Mouse (Mus musculus) liver, embryonic 14.5 days (tissue): ENCODE data around the gene Nudt9. TPM values are rescaled to one million over a fixed set of nuclear protein-coding genes. Genes with fewer than 3 reads are reported as not detected.
"Not testable (repeated sequence)": the region's sequence is repeated elsewhere in the genome, so short reads cannot be mapped to it uniquely, and the experiment has no call there.

Source experiments
- ATAC-seq: fragments of 200-750 bp; cut with Nextera tagmentation; 2 replicates; pipeline ENCODE4 v1.8.0; 2017; ENCODE audit warnings: moderate number of reproducible peaks, mild to moderate bottlenecking, moderate library complexity; ENCODE audit not compliant: insufficient read depth
- DNase-seq, 3 experiments: peaks; one replicate each; pipeline ENCODE4 v3.0.0-alpha.2; 2012 to 2013; ENCODE audit warnings: low read depth in 3 of 3, low spot score in 3 of 3
- H3K27ac ChIP-seq: fragments of 300-500 bp; sonication (generic); 2 replicates; pipeline ENCODE4 v1.5.1; 2014; ENCODE audit warnings: moderate library complexity, mild to moderate bottlenecking, control low read depth, inconsistent platforms
- H3K27me3 ChIP-seq: fragments of 300-500 bp; sonication (generic); 2 replicates; pipeline ENCODE4 v1.6.1; 2014; ENCODE audit warnings: mild to moderate bottlenecking, low read length, moderate library complexity; ENCODE audit not compliant: control insufficient read depth, insufficient read depth
- H3K36me3 ChIP-seq: fragments of 300-500 bp; sonication (generic); replicated peaks from 2 replicates; pipeline ENCODE4 v1.6.1; 2014; ENCODE audit warnings: low read depth; ENCODE audit not compliant: control insufficient read depth, insufficient read depth
- H3K4me1 ChIP-seq, 2 experiments: fragments of 200-500 bp in 1 of 2; fragments of 300-500 bp in 1 of 2; sonication (generic) in 1 of 2; replicated peaks; 2 replicates each; pipeline ENCODE4 v1.6.1; 2012 to 2014; ENCODE audit warnings: antibody characterized with exemption in 1 of 2, inconsistent platforms in 1 of 2, low read length in 1 of 2; ENCODE audit not compliant: control insufficient read depth in 2 of 2, insufficient read depth in 2 of 2
- H3K4me2 ChIP-seq: fragments of 300-500 bp; sonication (generic); 2 replicates; pipeline ENCODE4 v1.6.1; 2014; ENCODE audit warnings: low read depth, mild to moderate bottlenecking, control low read depth, moderate library complexity
- H3K4me3 ChIP-seq, 2 experiments: fragments of 200-500 bp in 1 of 2; fragments of 300-500 bp in 1 of 2; sonication (generic) in 1 of 2; 2 replicates each; pipeline ENCODE4 v1.5.1; 2012 to 2014; ENCODE audit warnings: low read depth in 2 of 2, low read length in 2 of 2, mild to moderate bottlenecking in 2 of 2, control low read depth in 1 of 2, inconsistent platforms in 1 of 2, moderate library complexity in 1 of 2; ENCODE audit not compliant: insufficient read depth in 1 of 2
- H3K9ac ChIP-seq: fragments of 300-500 bp; sonication (generic); replicated peaks from 2 replicates; pipeline ENCODE4 v1.6.1; 2014; ENCODE audit warnings: mild to moderate bottlenecking, control low read depth, moderate library complexity
- H3K9me3 ChIP-seq: fragments of 300-500 bp; sonication (generic); 2 replicates; pipeline ENCODE4 v1.6.1; 2016; ENCODE audit warnings: low read length, mixed read lengths; ENCODE audit not compliant: control insufficient read depth
- CTCF ChIP-seq: IDR thresholded peaks from 2 replicates; pipeline ENCODE4 v1.5.1; 2016; ENCODE audit warnings: antibody characterized with exemption, low read depth, control low read depth
- EP300 ChIP-seq: IDR thresholded peaks from 2 replicates; pipeline ENCODE4 v1.6.1; 2016; ENCODE audit warnings: antibody characterized with exemption, low read depth
- WGBS: fragments of 180-500 bp; shearing (Covaris S2); extraction: QIAGEN DNeasy Blood & Tissue Kit; methylation state at CpG from one replicate; pipeline ENCODE4 v1.1.7; 2014; ENCODE audit not compliant: insufficient replicate concordance; 5-methylcytosine and 5-hydroxymethylcytosine counted together
- polyA plus RNA-seq, 2 experiments: library from polyadenylated mRNA; depleted of rRNA in 1 of 2; stranded (reverse) in 1 of 2; unstranded in 1 of 2; fragments of >200 nt; fragmentation: Nextera tagmentation in 1 of 2; extraction: Ambion mirVana in 1 of 2; gene quantifications; 2 replicates each; pipeline versions ENCODE4 v1.2.1 to v1.2.3; 2012 to 2014

Gene Nudt9
- polyA plus RNA-seq, 2 experiments = 48.1 to 73.8 TPM

GRCm38 (mm10) chr5:104010261-104010660, 35.8 kb upstream of the Nudt9 start:
- DNase-seq = no peak
- Histone ChIP-seq H3K4me1 (0 out of 4 replicates have a peak, but pooled peaks cover 0 to 2% of the 10 kb centered on the region in 2 experiments), H3K27me3 (no peaks in the 10 kb centered on the region), H3K27ac (no peak overlapping the region), H3K4me3 (no peak overlapping the region), H3K9ac (no peak overlapping the region), H3K36me3 (no peaks in the 10 kb centered on the region), H3K4me2 (no peak overlapping the region), H3K9me3 (no peaks in the 10 kb centered on the region)
- ATAC-seq = no peak
- no peak for TF ChIP-seq CTCF
- TF ChIP-seq EP300 = no peak
- 77% methylated on average over 7 of the region's 7 CpGs for WGBS

- Histone ChIP-seq H3K4me3 (no peak overlapping the region), H3K36me3 (no peaks in the 10 kb centered on the region), H3K9ac (no peak overlapping the region), H3K4me2 (no peak overlapping the region), H3K9me3 (no peaks in the 10 kb centered on the region), H3K27ac (no peak overlapping the region), H3K27me3 (no peaks in the 10 kb centered on the region), H3K4me1 (0 out of 4 replicates have a peak, but pooled peaks cover 0 to 2% of the 10 kb centered on the region in 2 experiments)
- ATAC-seq (no peak), DNase-seq (no peak)
- TF ChIP-seq EP300 (no peak), CTCF (no peak)
Measured at GRCm38 (mm10) chr5:104011419-104011818, 34.7 kb upstream of the Nudt9 start.

- Histone ChIP-seq H3K36me3 (no peaks in the 10 kb centered on the region), H3K27me3 (no peaks in the 10 kb centered on the region), H3K9ac (peak within 1 kb of the TSS; percentile 64), H3K4me3 (peak within 1 kb of the TSS; percentile 62 to 73), H3K9me3 (no peaks in the 10 kb centered on the region), H3K4me1 (peaks cover 7 to 33% of the 10 kb centered on the region in 2 experiments), H3K4me2 (peak within 1 kb of the TSS; percentile 71), H3K27ac (peak within 1 kb of the TSS; percentile 27; the same call in 1 of the 2 replicates)
- DNase-seq (peak; percentile 43 to 55 (median 54)), ATAC-seq (peak; percentile 81)
- 1% methylated on average over 31 of the region's 31 CpGs for WGBS
- no peak for TF ChIP-seq CTCF
- TF ChIP-seq EP300 = no peak
Measured at GRCm38 (mm10) chr5:104021597-104022378, 24.3 kb upstream of the Nudt9 start, which contains the start of gene Hsd17b11. Hsd17b11 (minus strand) TSS chr5:104021919.

- no peak overlapping the region for H3K27ac ChIP-seq
- 33% methylated on average over 5 of the region's 5 CpGs for WGBS
- no peak for ATAC-seq
- no peak overlapping the region for H3K9ac ChIP-seq
- TF ChIP-seq CTCF (no peak), EP300 (no peak)
- H3K27me3 ChIP-seq = no peaks in the 10 kb centered on the region
- H3K4me1 ChIP-seq = peaks cover 7 to 33% of the 10 kb centered on the region in 2 experiments
- H3K4me3 ChIP-seq = no peak overlapping the region
- peak overlapping the region; percentile 71 for H3K4me2 ChIP-seq
- H3K9me3 ChIP-seq = no peaks in the 10 kb centered on the region
- no peaks in the 10 kb centered on the region for H3K36me3 ChIP-seq
- no peak for DNase-seq
Measured at GRCm38 (mm10) chr5:104022558-104022957, 23.5 kb upstream of the Nudt9 start.

- no peak for ATAC-seq
- no peak overlapping the region for H3K27ac ChIP-seq
Measured at GRCm38 (mm10) chr5:104023289-104024020, 22.7 kb upstream of the Nudt9 start.

GRCm38 (mm10) chr5:104024193-104024592, 21.9 kb upstream of the Nudt9 start:
- H3K4me2 ChIP-seq, H3K27ac ChIP-seq, H3K9ac ChIP-seq, H3K9me3 ChIP-seq, H3K27me3 ChIP-seq, ATAC-seq, DNase-seq, H3K4me3 ChIP-seq, H3K36me3 ChIP-seq: not testable (repeated sequence)
- H3K4me1 ChIP-seq = peaks cover 7 to 33% of the 10 kb centered on the region in 2 experiments
- WGBS = 64% methylated on average over 5 of the region's 5 CpGs

More at GRCm38 (mm10) chr5:104023289-104024020, 22.7 kb upstream of the Nudt9 start:
- no peak for DNase-seq
- Histone ChIP-seq H3K9me3 (no peaks in the 10 kb centered on the region), H3K4me3 (peak overlapping the region in 1 of 2 experiments; percentile 13; a peak in 1 of 4 replicates), H3K36me3 (no peaks in the 10 kb centered on the region), H3K4me2 (peak overlapping the region; percentile 21; the same call in 1 of the 2 replicates), H3K4me1 (peaks cover 7 to 33% of the 10 kb centered on the region in 2 experiments), H3K27me3 (no peaks in the 10 kb centered on the region), H3K9ac (no peak overlapping the region)
- WGBS = 27% methylated on average over 8 of the region's 8 CpGs
- TF ChIP-seq EP300 (no peak), CTCF (no peak)
